Mouse (Mus musculus) myocyte (in vitro differentiated cells): ENCODE data around the gene Nt5c3b.

Experiments used
- CEBPB ChIP-seq: IDR thresholded peaks from 2 replicates; pipeline ENCODE4 v1.6.1; 2011; ENCODE audit warnings: mild to moderate bottlenecking, moderate library complexity; ENCODE audit not compliant: poor library complexity, insufficient read depth, severe bottlenecking
- E2F4 ChIP-seq: IDR thresholded peaks from one replicate; pipeline ENCODE4 v1.6.1; 2011; ENCODE audit warnings: mild to moderate bottlenecking, control low read depth, moderate library complexity; ENCODE audit not compliant: insufficient read depth
- MAX ChIP-seq: IDR thresholded peaks from one replicate; pipeline ENCODE4 v1.6.1; 2011; ENCODE audit warnings: low read depth, mild to moderate bottlenecking, control low read depth
- MYOD1 ChIP-seq, 3 experiments: IDR thresholded peaks; one replicate each; pipeline ENCODE4 v1.6.1; 2011; ENCODE audit warnings: control low read depth in 2 of 3, low read depth in 2 of 3, mild to moderate bottlenecking in 2 of 3, moderate library complexity in 1 of 3; ENCODE audit not compliant: insufficient read length in 2 of 3, control insufficient read depth in 1 of 3
- MYOG ChIP-seq, 3 experiments: IDR thresholded peaks; one replicate each; pipeline ENCODE4 v1.6.1; 2011; ENCODE audit warnings: control low read depth in 2 of 3, low read depth in 2 of 3, mild to moderate bottlenecking in 2 of 3; ENCODE audit not compliant: insufficient read length in 2 of 3, control insufficient read depth in 1 of 3, insufficient read depth in 1 of 3
- POLR2A ChIP-seq: IDR thresholded peaks from one replicate; pipeline ENCODE4 v1.6.1; 2011; ENCODE audit warnings: low read depth, mild to moderate bottlenecking, control low read depth, moderate library complexity; ENCODE audit not compliant: insufficient read length
- POLR2AphosphoS2 ChIP-seq: IDR thresholded peaks from one replicate; pipeline ENCODE4 v1.6.1; 2011; ENCODE audit warnings: low read depth, control low read depth; ENCODE audit not compliant: insufficient read length
- TCF12 ChIP-seq: IDR thresholded peaks from one replicate; pipeline ENCODE4 v1.6.1; 2011; ENCODE audit warnings: mild to moderate bottlenecking, control low read depth; ENCODE audit not compliant: poor library complexity, insufficient read depth, severe bottlenecking

- TF ChIP-seq MAX (no peak), CEBPB (no peak), E2F4 (no peak), MYOG (IDR thresholded peaks at IDR 0.05; ENCODE audit: control insufficient read depth in 1 of 3, insufficient read depth in 1 of 3, insufficient read length in 2 of 3, low read depth in 2 of 3) (peak in 2 of 3 experiments; percentile 33), POLR2A (no peak), MYOD1 (IDR thresholded peaks at IDR 0.05; ENCODE audit: control insufficient read depth in 1 of 3, insufficient read length in 2 of 3, low read depth in 2 of 3) (no peak), TCF12 (no peak), POLR2AphosphoS2 (no peak)
Measured at GRCm38 (mm10) chr11:100376746-100377389, 64.7 kb downstream of the Nt5c3b start.
